Mouse (Mus musculus) kidney, adult 9 months (tissue): Measurements from ENCODE around the gene Pars2.

ENCODE experiments used
- DNase-seq: peaks from one replicate; pipeline ENCODE4 v3.0.0; 2022

The Pars2 gene

GRCm38 (mm10) chr4:106650833-106651527, at the start of gene Pars2:
TSS of gene Pars2 (plus strand) at chr4:106651069.
- DNase-seq = peak; percentile 98

GRCm38 (mm10) chr4:106606639-106607554, 44.0 kb upstream of the Pars2 start:
- no peak for DNase-seq

GRCm38 (mm10) chr4:106607905-106608304, 43.0 kb upstream of the Pars2 start:
- DNase-seq = peak; percentile 71

- no peak for DNase-seq
Observed at GRCm38 (mm10) chr4:106613105-106613504, 37.8 kb upstream of the Pars2 start.

- DNase-seq = peak; percentile 36
Observed at GRCm38 (mm10) chr4:106613560-106613959, 37.3 kb upstream of the Pars2 start.

- peak; percentile 70 for DNase-seq
Observed at GRCm38 (mm10) chr4:106614180-106614797, 36.6 kb upstream of the Pars2 start.

- DNase-seq = no peak
Observed at GRCm38 (mm10) chr4:106614881-106615280, 36.0 kb upstream of the Pars2 start.

GRCm38 (mm10) chr4:106615637-106616036, 35.2 kb upstream of the Pars2 start:
- DNase-seq = no peak

- no peak for DNase-seq
Observed at GRCm38 (mm10) chr4:106617056-106617455, 33.8 kb upstream of the Pars2 start, which contains the start of gene Lexm. TSS of gene Lexm (minus strand) at chr4:106617241.

- peak; percentile 46 for DNase-seq
Observed at GRCm38 (mm10) chr4:106618898-106619297, 32.0 kb upstream of the Pars2 start.

- DNase-seq = peak; percentile 75
Observed at GRCm38 (mm10) chr4:106621428-106621827, 29.4 kb upstream of the Pars2 start.

- DNase-seq = peak; percentile 92
Observed at GRCm38 (mm10) chr4:106622030-106622493, 28.8 kb upstream of the Pars2 start, which contains the start of gene Ttc22. TSS of gene Ttc22 (plus strand) at chr4:106622432.

GRCm38 (mm10) chr4:106622712-106623111, 28.2 kb upstream of the Pars2 start:
- no peak for DNase-seq

GRCm38 (mm10) chr4:106624271-106624670, 26.6 kb upstream of the Pars2 start:
- peak; percentile 39 for DNase-seq

GRCm38 (mm10) chr4:106627809-106628208, 23.1 kb upstream of the Pars2 start:
- DNase-seq = no peak

GRCm38 (mm10) chr4:106628650-106629360, 22.1 kb upstream of the Pars2 start:
- peak; percentile 83 for DNase-seq

- no peak for DNase-seq
Observed at GRCm38 (mm10) chr4:106629374-106629773, 21.5 kb upstream of the Pars2 start.

- DNase-seq = peak; percentile 79
Observed at GRCm38 (mm10) chr4:106630333-106631220, 20.3 kb upstream of the Pars2 start.

GRCm38 (mm10) chr4:106632313-106632712, 18.6 kb upstream of the Pars2 start:
- no peak for DNase-seq

GRCm38 (mm10) chr4:106633281-106634085, 17.4 kb upstream of the Pars2 start:
- DNase-seq = no peak
